Mouse (Mus musculus): ENCODE data around the gene Ankib1. TPM values are rescaled to one million over a fixed set of nuclear protein-coding genes. Genes with fewer than 3 reads are reported as not detected.

Ankib1 gene
- 8.6 TPM for polyA plus RNA-seq (2017; shearing (Covaris generic))

DNA sequence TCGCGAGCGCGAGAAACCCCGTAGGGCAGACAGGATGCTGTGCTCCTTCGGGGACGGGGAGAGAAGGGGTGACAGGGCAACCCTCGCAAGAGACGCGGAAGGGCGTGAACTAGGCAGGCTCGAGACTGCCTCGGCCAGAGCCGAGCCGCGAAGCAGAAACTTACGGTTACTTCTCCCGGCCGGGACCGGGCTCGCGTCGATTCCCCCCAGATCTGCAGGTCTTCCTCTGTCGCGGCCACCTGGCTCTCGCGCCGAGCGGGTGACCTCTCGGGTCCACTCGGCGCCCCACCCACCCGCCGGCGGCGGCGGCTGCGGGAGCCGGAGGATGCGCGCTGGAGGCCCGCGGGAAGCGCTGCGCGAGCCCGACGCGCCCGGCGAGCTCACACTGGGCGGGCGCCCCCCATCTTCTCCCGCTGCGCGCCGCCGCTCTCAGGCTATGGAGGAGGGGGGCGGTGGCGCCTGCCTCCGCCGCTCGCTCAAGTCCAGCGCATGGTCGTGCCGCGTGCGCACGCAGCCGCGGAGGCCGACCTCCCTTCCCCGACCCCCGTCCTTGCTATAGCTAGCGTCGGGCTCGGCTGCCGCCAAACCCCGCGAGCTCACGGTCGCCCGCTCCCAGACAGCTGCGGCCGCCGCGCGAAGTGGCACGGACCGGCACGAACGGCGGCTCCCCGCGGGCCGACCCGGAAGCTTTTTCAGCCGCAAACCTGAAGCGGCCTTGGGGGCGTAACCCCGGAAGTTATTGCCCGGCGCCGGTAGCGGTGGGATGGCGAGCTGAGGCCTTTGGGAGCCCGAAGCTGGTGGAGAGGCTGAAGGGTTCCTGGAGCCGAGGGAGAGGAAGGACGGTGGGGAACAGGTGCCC is at the start of gene Ankib1, which contains the start of gene Krit1:
Ankib1 (minus strand) TSS at position 493 of the 859 bp plus-strand sequence.
Krit1 (plus strand) TSS at position 752 of the 859 bp plus-strand sequence.

DNA sequence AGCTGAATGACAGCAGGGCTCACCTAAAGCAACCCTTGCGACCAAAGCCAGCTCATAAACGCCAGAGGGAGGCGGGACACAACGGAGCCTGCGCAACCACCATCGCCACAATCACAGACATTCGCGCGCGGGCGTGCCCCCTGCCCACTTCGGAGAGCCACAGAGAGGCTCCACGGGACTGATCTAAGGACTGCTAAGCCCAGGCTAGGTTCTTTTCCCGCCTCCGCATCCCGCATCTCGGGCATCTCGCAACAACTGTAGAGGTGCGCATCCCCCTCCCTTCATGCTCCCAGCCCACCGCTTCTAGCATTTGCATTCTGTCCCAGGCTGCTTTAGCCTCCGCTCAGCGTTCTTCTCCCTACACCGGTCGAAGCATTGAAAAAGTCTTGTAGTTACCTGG is 42.3 kb upstream of the Ankib1 start, which contains the start of gene Lrrd1:
Lrrd1 (plus strand) TSS at position 148 of the 400 bp plus-strand sequence.

DNA sequence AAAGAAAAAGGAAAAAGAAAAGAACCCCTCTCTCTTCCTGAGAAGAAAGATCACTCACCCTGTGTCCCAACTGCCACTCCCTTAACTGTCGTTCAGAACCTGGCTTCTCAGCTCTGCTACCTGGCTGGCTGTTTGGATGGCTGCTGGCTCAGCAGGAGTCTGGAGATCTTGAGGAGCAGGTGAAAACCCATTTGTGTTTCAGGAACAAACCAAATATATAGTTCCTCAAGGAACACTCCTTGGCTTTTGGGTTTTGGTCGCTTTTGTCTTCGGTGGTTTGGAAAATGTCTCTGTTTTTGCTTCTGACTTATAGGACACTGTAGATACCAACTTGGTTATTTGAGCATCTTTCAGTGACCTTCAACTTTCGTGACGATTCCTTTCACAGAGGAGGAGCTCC is 145.6 kb downstream of the Ankib1 start, which contains the start of gene Gatad1:
Gatad1 (minus strand) TSS at position 101 of the 400 bp plus-strand sequence.

DNA sequence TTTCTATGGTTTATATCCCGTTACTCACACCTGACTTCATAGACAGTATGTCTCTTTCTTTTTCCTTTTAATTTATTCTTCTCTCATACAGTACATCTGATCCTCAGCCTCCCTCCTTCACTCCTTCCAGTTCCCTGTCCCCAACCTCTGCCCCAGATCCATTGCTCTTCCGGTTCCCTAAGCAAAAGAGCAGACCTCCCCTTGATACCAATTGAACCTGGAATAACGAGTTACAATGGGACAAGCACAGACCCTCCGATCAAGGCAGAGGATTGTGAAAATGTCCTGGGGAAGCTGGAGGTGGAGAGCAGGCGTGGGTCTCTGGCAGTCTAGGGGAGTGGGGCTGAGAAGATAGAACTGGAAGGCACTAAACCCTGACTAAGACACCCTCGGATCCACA is 151.8 kb downstream of the Ankib1 start, which contains the start of gene Tmbim7:
Tmbim7 (plus strand) TSS at position 301 of the 400 bp plus-strand sequence.

Other genes with a start within 250 kb of the Ankib1 start
- gene 1700109H08Rik, start 231.4 kb downstream of the Ankib1 start, polyA plus RNA-seq (2017; shearing (Covaris generic)): 10.3 TPM
- gene Pex1, start 206.9 kb downstream of the Ankib1 start, polyA plus RNA-seq (2017; shearing (Covaris generic)): 16.4 TPM
- 39.3 TPM for gene Rbm48, start 206.3 kb downstream of the Ankib1 start, polyA plus RNA-seq (2017; shearing (Covaris generic))
- gene Tmbim7, start 151.7 kb downstream of the Ankib1 start, polyA plus RNA-seq (2017; shearing (Covaris generic)): not detected
- 7.2 TPM for gene Gatad1, start 145.7 kb downstream of the Ankib1 start, polyA plus RNA-seq (2017; shearing (Covaris generic))
- gene Krit1, start 259 bp upstream of the Ankib1 start, polyA plus RNA-seq (2017; shearing (Covaris generic)): 96.1 TPM
- gene Lrrd1, start 42.2 kb upstream of the Ankib1 start, polyA plus RNA-seq (2017; shearing (Covaris generic)): 0.25 TPM
- 26.9 TPM for gene Mterf1a, start 91.0 kb upstream of the Ankib1 start, polyA plus RNA-seq (2017; shearing (Covaris generic))
- 168 TPM for gene Akap9, start 125.1 kb upstream of the Ankib1 start, polyA plus RNA-seq (2017; shearing (Covaris generic))